Mouse (Mus musculus): ENCODE measurements around the gene Tor3a.
"Not testable (repeated sequence)": the region's sequence is repeated elsewhere in the genome, so short reads cannot be mapped to it uniquely, and the experiment has no call there.

Tor3a gene

DNA sequence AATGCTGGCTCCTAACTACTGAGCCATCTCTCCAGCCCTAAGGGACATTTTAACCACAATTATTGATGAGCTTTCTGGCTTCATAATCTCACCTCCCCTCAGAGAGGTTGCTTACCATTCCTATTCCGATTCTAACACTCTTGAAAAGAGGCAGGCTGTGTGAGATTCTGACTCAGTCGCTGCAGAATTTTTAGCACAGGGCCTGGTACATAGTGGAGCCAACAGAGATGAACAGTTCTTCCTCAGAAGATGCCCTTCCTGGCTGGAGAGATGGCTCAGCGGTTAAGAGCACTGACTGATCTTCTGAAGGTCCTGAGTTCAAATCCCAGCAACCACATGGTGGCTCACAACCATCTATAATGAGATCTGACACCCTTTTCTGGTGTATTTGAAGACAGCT is 2.2 kb downstream of the Tor3a start:
- DNase-seq (ENCODE audit: low spot score in 2 of 2): no peak

- DNase-seq (ENCODE audit: low spot score in 2 of 2): no peak
Observed at GRCm38 (mm10) chr1:156669208-156669983, 4.8 kb downstream of the Tor3a start.

GRCm38 (mm10) chr1:156668602-156669001 is 5.6 kb downstream of the Tor3a start:
- no peak for DNase-seq (ENCODE audit: low spot score in 2 of 2)

DNA sequence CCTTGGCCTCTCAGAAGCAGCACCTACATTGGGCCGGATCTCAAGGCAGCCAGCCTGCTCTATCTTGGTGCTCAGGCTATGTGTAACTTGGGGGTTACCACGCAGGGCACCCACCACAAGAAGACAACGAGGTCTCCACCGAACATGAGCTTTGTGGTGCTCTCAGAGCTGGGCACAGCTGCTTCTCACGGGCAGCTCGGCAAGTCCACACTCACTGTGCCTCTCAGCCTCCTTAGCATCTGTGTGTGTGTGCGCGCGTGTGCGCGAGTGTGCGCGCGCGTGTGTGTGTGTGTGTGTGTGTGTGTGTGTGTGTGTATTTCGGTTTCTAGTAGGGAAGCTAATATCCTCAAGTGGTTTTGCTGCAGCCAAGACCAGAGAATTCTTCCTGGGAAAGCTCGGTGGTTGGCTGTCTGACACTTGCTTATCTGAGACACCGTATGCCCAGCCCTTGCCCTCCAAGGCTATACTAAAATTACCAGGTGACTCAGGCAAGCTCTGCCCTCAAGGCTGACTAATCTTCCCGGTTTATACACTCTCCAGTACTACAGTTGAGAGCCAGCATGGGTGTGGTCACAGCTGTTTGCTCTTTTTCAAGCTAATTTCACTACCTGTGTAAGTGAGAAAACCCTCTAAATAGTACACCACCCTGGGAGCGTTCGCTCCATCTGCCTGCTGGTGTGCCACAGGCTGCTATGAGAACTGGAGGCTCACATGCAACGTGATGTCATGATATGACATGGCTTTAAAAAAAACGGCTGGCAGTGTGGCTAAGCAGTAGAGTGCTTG is 6.8 kb downstream of the Tor3a start:
- no peak for DNase-seq (ENCODE audit: low spot score in 2 of 2)

DNA sequence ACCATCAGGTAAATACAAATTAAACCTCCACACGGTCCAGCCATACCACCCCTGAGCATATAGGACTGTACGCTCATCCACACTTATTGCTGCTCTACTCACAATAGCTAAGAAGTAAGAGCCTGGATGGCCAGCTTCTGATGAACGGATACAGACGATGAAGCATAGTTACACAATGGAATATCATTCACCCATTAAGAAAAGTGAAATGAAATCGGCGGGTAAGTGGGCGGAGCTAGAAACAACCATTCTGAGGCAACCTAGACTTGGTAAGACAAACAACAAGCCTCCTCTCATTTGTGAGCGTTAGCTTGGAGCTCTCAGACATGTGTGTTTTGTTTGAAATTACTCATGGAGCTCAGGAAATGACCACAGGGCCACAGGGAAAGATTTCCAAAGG is 8.4 kb downstream of the Tor3a start:
- no peak for DNase-seq (ENCODE audit: low spot score in 2 of 2)

- DNase-seq (ENCODE audit: low spot score in 2 of 2): not testable (repeated sequence)
Observed at GRCm38 (mm10) chr1:156660660-156661236, 13.4 kb downstream of the Tor3a start.

GRCm38 (mm10) chr1:156659906-156660659 is 14.1 kb downstream of the Tor3a start:
- DNase-seq (ENCODE audit: low spot score in 2 of 2): no peak

DNA sequence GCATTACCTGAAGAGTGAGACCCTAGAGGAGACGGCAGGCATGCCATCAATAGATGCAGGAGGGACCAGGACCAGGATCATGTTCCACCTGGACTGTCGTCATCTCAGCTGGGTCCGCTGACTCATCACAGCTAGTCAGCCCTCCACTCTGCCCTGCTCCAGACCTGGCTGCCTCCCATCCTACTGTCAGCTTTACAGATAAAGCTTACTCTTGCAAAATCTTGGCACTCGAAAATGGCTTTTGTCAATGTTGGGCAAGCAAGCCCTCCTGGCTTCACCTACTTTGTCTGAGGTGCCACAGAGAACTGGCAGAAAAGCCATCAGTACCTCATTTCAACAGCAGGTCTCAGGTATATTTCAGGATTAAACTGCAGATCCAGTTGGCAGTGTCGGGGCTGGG is 15.5 kb downstream of the Tor3a start:
- no peak for DNase-seq (ENCODE audit: low spot score in 2 of 2)

DNA sequence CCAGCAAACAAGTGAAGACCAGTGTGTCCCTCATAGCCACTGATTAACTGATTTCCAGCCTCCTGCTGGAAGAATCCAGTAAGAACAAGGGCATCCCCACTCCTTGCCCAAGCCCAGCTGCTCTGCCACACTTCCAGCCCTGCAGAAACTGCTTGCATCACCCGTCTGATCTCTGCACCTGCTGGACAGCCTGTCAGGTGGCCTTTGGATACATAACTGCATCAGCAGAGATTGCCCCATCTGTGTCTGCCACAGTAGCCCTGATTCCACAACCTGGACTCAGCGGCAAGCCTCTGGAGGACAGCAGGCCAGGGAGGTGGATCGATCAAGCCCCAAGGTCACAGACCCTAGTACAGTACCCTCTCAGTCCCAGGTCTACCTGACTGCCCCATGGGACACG is 16.6 kb downstream of the Tor3a start:
- DNase-seq (ENCODE audit: low spot score in 2 of 2): no peak

- DNase-seq (ENCODE audit: low spot score in 2 of 2): no peak
Observed at GRCm38 (mm10) chr1:156654735-156655530, 19.2 kb downstream of the Tor3a start.

- DNase-seq (ENCODE audit: low spot score in 2 of 2): no peak
Observed at GRCm38 (mm10) chr1:156652189-156652822, 21.9 kb downstream of the Tor3a start.

DNA sequence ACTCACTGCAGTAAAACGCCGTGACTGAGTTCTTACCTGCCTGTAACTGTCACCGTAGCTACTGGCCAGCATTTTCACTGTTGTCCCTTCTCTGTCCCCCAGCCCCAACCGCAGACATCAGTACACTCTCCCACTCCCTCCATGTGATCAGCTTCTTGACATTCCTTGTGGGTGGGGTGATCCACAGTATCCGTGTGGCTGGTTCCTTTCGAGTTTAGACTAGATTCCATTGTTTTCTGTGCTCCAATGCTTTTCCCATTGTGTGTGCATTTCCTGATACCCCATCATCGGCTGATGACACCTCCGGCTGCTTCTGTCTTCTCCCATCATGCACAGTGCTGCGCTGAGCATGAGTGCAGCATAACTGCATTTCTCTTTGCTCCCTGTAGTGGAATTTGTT is 23.5 kb downstream of the Tor3a start:
- no peak for DNase-seq (ENCODE audit: low spot score in 2 of 2)

GRCm38 (mm10) chr1:156648705-156649104 is 25.5 kb downstream of the Tor3a start:
- no peak for DNase-seq (ENCODE audit: low spot score in 2 of 2)

DNA sequence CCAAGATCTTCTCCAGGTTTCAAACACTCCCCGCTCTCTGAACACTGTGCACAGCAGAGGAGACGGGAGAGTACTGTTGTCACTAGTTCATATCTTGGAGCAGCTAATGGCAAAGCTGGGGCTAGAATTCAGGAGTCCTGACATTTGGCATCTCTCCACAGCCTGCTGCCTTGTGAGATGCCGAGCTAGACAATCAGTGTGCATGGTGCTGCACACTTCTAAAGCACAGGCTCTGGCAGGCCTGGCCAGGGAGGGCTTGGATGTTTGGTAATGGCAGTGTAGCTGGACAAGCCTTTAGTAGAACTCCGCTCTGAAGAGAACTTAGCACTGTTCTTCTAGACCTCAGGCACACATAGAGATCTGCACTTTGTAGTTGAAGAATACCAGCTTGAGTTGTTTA is 28.2 kb downstream of the Tor3a start:
- no peak for DNase-seq (ENCODE audit: low spot score in 2 of 2)

GRCm38 (mm10) chr1:156644780-156645523 is 29.2 kb downstream of the Tor3a start:
- DNase-seq (ENCODE audit: low spot score in 2 of 2): no peak

DNA sequence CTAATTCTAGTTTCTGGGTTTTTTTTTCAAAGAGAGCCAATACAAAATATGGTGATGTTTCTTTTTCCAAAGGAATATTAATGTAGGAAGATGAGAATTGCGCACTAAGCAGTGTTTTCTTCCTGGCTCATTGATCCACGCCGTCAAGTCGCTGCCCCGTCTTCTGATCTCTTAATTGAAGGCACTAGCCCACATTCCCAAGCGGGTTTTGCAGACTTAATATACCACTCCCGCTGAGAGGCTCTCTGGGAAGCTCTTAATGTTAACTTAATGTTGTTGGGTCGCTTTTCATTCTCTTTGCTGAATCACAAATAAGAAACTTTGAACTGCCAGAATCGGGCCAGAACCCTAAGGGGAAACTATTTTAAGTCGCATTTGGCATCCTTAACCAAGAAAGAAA is 30.1 kb downstream of the Tor3a start:
- no peak for DNase-seq (ENCODE audit: low spot score in 2 of 2)

DNA sequence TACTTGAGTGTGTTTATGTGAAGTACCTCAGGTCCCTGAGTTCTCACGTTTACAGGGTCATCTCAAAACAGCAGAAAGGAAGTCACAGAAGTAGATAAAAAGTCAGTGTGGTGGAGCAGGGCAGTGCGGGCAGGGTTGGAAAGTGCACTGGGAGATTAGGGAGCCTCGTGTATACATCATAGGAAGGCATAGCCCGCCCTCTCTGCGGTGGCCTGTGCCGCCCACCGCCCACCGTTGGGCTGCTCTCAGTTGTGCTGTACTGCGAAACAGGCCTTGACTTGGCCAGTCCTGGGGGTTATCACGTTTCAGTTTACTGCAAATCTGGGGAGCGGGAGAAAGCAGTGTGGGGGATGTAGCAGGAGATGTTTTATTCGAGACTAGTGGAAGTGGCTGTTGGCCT is 31.3 kb downstream of the Tor3a start:
- DNase-seq (ENCODE audit: low spot score in 2 of 2): no peak

GRCm38 (mm10) chr1:156641808-156642207 is 32.3 kb downstream of the Tor3a start:
- no peak for DNase-seq (ENCODE audit: low spot score in 2 of 2)

- no peak for DNase-seq (ENCODE audit: low spot score in 2 of 2)
Observed at GRCm38 (mm10) chr1:156640577-156640976, 33.6 kb downstream of the Tor3a start.

DNA sequence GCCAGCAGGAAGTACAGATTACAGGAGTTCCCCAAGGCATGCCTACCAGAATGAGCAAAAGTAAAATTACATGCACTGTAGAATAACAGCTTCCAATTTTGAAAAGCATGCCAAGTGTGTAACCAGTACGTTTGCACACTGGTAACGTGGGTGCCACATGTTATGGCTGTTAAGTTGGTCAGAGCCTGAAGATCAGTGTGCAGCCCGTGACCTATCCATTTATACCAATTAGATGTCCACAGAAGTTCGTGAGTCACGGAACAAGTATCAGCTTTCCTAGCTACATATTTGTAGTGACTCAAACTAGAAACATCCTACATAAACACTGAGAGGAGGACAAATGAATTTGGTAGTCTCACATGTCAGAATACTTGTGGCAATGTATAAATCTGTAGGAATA is 34.7 kb downstream of the Tor3a start:
- no peak for DNase-seq (ENCODE audit: low spot score in 2 of 2)

All from cerebellum, postnatal 4 days (tissue).